Mouse (Mus musculus) C2C12 (cell line): ENCODE results near the gene Phospho1. TPM values are rescaled to one million over a fixed set of nuclear protein-coding genes. Genes with fewer than 3 reads are reported as not detected.

ENCODE experiments used
- H3K27me3 ChIP-seq: one replicate; pipeline ENCODE4 v1.6.1; 2011; ENCODE audit not compliant: control insufficient read depth, insufficient read depth, insufficient read length
- H3K36me3 ChIP-seq: one replicate; pipeline ENCODE4 v1.6.1; 2011; ENCODE audit not compliant: control insufficient read depth, insufficient read depth
- H3K4me3 ChIP-seq: one replicate; pipeline ENCODE4 v1.5.1; 2011; ENCODE audit warnings: mild to moderate bottlenecking, control low read depth; ENCODE audit not compliant: poor library complexity, insufficient read depth, severe bottlenecking
- H3K79me2 ChIP-seq: one replicate; pipeline ENCODE4 v1.6.1; 2011; ENCODE audit not compliant: control insufficient read depth, insufficient read depth
- H3K79me3 ChIP-seq: one replicate; pipeline ENCODE4 v1.6.1; 2011; ENCODE audit warnings: low read depth, control low read depth
- H3ac ChIP-seq: one replicate; pipeline ENCODE3; 2011; ENCODE audit warnings: low read depth; ENCODE audit not compliant: control insufficient read depth, insufficient read length
- CEBPB ChIP-seq: IDR thresholded peaks from one replicate; pipeline ENCODE4 v1.6.1; 2011; ENCODE audit warnings: low read depth, mild to moderate bottlenecking, control low read depth, moderate library complexity
- CTCF ChIP-seq: IDR thresholded peaks from one replicate; pipeline ENCODE4 v1.5.1; 2011; ENCODE audit not compliant: control insufficient read depth, insufficient read depth, insufficient read length
- FOSL1 ChIP-seq: IDR thresholded peaks from one replicate; pipeline ENCODE4 v1.8.0; 2011; ENCODE audit warnings: mild to moderate bottlenecking, low read length; ENCODE audit not compliant: poor library complexity, insufficient read depth, severe bottlenecking
- MAX ChIP-seq: IDR thresholded peaks from one replicate; pipeline ENCODE4 v1.6.1; 2011; ENCODE audit warnings: mild to moderate bottlenecking, control low read depth
- MYOD1 ChIP-seq: IDR thresholded peaks from one replicate; pipeline ENCODE4 v1.6.1; 2011; ENCODE audit warnings: low read depth; ENCODE audit not compliant: control insufficient read depth, insufficient read length
- MYOG ChIP-seq: IDR thresholded peaks from one replicate; pipeline ENCODE4 v1.6.1; 2011; ENCODE audit not compliant: control insufficient read depth, insufficient read length; ENCODE audit errors: extremely low read depth
- USF1 ChIP-seq: IDR thresholded peaks from one replicate; pipeline ENCODE4 v1.6.1; 2011; ENCODE audit warnings: low read depth, mild to moderate bottlenecking, control low read depth, moderate library complexity
- polyA plus RNA-seq: library from polyadenylated mRNA; unstranded; fragments of >200 nt; fragmentation: generic; extraction: Trizol; gene quantifications from one replicate; pipeline ENCODE4 v1.2.1, GENCODE M21; 2012; ENCODE audit warnings: missing spikeins

Gene Phospho1
- polyA plus RNA-seq, 1 experiment, result 98.3 TPM

DNA sequence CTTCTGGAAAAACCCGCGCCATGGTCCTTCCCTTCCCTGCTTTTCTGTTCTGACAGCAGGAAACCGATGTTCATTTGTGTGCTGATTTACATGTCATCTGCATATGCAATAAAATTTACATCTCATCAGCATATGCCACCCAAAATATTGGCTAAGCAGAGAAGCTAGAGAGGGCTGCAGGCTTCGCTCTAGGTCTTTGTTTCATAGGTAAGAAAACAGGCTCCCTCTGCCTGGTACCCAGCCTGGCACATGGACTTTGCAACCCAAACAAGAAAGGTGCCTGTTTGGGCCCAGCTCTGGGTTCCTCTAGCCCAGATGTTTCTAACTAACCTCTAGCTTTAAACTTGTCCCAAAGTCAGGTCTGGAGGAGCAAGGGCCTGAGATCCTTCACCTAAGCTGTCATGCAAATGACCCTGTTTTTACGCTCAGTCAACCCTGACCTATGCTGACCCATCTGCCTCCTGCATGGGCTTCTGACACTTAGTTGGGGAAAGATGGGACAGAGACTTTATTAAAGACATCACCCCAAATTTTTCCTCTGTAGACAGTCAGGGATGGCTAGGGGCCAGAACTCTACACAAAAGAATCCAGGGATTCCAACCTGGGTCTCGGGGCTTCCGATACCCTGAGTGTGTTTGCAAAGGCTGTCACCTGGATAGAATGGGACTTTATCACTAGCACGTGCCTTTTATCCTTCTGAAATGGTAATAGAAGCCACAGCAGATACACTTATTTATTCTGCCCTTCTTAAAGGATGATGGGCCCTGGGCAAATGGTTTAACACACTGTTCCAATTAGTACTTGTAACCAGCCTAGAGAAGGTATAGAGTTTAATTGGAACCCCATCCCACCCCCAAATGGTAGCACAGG, 14.9 kb downstream of the Phospho1 start:
- no peak overlapping the region for H3K4me3 ChIP-seq
- H3K36me3 ChIP-seq, result no peaks in the 10 kb centered on the region
- no peak overlapping the region for H3ac ChIP-seq
- H3K27me3 ChIP-seq, result no peaks in the 10 kb centered on the region
- TF ChIP-seq USF1, result no peak
- TF ChIP-seq FOSL1, result no peak
- TF ChIP-seq MYOG, result no peak
- no peak for TF ChIP-seq MYOD1
- TF ChIP-seq CTCF, result no peak
- no peak for TF ChIP-seq CEBPB
- TF ChIP-seq MAX, result no peak
- H3K79me2 ChIP-seq, result no peaks in the 10 kb centered on the region
- H3K79me3 ChIP-seq, result no peaks in the 10 kb centered on the region

DNA sequence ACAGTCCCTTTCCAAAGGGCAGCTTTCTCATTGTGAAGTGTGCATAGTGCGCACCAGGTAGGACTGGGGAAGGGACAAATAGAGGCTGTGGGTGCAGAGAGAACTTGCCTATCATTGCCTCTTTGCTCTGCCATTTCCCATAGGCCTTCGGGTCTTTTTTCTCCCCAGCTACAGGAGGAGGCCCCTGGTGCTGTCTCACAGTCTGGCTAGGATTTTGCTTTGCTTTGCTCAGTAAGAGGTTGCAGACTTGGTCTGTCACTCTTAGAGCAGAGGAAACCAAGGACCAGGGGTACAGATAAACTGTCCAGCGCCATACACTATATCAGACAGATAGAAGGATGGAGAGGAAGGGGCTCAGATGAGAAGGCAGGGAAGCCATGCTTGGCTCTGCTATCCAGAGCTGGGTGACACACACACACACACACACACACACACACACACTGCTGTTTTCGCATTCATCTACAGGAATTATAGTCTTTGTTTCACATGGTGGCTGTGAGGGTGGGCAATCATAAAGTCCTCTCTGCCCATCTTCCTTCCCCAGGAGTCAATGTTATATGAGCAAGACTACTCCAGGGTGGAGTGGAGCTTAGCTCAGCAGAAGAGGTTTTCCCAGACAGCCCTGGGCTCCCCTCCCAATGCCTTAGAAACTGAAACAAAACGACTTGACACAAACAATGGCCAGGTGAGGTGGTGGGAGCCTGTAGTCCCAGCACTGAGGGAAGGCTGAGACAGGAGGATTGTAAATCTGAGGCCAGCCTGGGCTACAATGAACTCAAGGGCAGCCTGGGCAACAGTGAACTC, 16.6 kb downstream of the Phospho1 start:
- no peaks in the 10 kb centered on the region for H3K36me3 ChIP-seq
- H3K79me2 ChIP-seq, result no peaks in the 10 kb centered on the region
- TF ChIP-seq CTCF (no peak), MYOG (no peak), CEBPB (no peak), MYOD1 (no peak), FOSL1 (no peak), MAX (no peak), USF1 (no peak)
- no peaks in the 10 kb centered on the region for H3K27me3 ChIP-seq
- no peak overlapping the region for H3K4me3 ChIP-seq
- no peak overlapping the region for H3ac ChIP-seq
- no peaks in the 10 kb centered on the region for H3K79me3 ChIP-seq

DNA sequence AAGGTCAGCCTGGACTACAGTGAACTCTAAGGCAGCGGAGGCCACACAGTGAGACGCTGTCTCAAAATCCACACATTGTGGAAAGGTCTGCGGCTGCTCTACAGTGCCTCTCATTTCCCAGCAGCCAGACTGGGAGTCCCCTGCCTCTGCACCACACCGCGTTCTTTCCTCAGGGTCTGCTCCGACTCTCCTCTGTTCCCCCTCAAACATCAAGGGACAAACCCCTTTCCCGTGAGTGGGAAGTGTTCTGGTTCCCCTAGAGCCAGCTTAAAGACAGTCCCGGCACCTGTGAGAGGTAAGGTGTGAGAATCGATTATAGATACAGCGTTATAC, 17.2 kb downstream of the Phospho1 start:
- H3K79me2 ChIP-seq, result no peaks in the 10 kb centered on the region
- H3ac ChIP-seq, result no peak overlapping the region
- H3K36me3 ChIP-seq, result no peaks in the 10 kb centered on the region
- H3K27me3 ChIP-seq, result no peaks in the 10 kb centered on the region
- H3K4me3 ChIP-seq, result no peak overlapping the region
- no peak for TF ChIP-seq USF1
- no peak for TF ChIP-seq FOSL1
- no peak for TF ChIP-seq MYOD1
- no peak for TF ChIP-seq MYOG
- no peak for TF ChIP-seq CTCF
- no peak for TF ChIP-seq CEBPB
- no peak for TF ChIP-seq MAX
- no peaks in the 10 kb centered on the region for H3K79me3 ChIP-seq

DNA sequence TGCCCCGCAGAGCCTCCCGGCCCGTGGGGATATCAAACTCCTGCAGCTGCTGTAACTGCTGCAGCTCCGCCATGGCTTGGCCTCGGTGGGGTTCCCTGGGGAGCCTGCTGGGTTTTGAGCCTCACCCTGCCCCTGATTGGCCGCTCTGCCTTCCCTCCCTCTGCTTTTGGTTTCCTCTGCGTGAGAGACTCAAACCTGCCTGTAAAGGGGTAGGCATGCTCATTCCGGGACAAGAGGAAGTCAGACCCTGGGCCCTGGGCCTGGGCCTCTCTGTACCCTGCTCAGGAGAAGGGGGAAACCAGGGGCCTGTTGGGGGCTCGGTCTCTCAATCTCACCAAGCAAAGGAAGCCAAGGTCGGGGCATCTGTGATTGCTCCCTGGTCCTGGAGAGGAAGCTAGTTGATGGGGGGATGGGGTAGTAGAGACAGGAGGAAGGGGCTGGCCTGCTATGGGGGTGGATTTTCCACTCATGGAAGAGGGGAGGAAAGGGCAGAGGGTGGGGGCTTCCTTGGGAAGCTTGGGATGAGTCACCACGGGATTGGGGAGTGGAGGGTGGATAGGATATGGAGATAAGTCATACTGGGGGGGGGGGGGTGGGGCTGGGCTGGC, 17.9 kb downstream of the Phospho1 start, which contains the start of gene Abi3:
Gene Abi3 (minus strand): TSS at position 403 of the 608 bp plus-strand sequence.
- Histone ChIP-seq H3K79me3 (no peaks in the 10 kb centered on the region), H3K4me3 (no peak within 1 kb of the TSS), H3ac (no peak within 1 kb of the TSS), H3K27me3 (no peaks in the 10 kb centered on the region), H3K79me2 (no peaks in the 10 kb centered on the region), H3K36me3 (no peaks in the 10 kb centered on the region)
- no peak for TF ChIP-seq CEBPB
- TF ChIP-seq USF1, result no peak
- no peak for TF ChIP-seq MYOD1
- TF ChIP-seq MAX, result no peak
- no peak for TF ChIP-seq FOSL1
- TF ChIP-seq CTCF, result no peak
- TF ChIP-seq MYOG, result no peak

- no peaks in the 10 kb centered on the region for H3K27me3 ChIP-seq
- H3K4me3 ChIP-seq, result no peak overlapping the region
- H3K79me3 ChIP-seq, result no peaks in the 10 kb centered on the region
- no peaks in the 10 kb centered on the region for H3K79me2 ChIP-seq
- no peak overlapping the region for H3ac ChIP-seq
- no peaks in the 10 kb centered on the region for H3K36me3 ChIP-seq
- no peak for TF ChIP-seq MAX
- no peak for TF ChIP-seq CEBPB
- no peak for TF ChIP-seq MYOD1
- no peak for TF ChIP-seq USF1
- TF ChIP-seq MYOG, result no peak
- TF ChIP-seq FOSL1, result no peak
- no peak for TF ChIP-seq CTCF
Observed at GRCm38 (mm10) chr11:95842953-95843352, 18.7 kb downstream of the Phospho1 start.
